Mouse (Mus musculus) mature B cell (primary cell): ENCODE results near the gene Naaa.

Experiments used
- in situ Hi-C: fragments of 300-500 bp; cut with MboI; formaldehyde crosslinking; loops from 2 replicates; pipeline ENCODE4 v1.14.3; 2019

Gene Naaa

DNA sequence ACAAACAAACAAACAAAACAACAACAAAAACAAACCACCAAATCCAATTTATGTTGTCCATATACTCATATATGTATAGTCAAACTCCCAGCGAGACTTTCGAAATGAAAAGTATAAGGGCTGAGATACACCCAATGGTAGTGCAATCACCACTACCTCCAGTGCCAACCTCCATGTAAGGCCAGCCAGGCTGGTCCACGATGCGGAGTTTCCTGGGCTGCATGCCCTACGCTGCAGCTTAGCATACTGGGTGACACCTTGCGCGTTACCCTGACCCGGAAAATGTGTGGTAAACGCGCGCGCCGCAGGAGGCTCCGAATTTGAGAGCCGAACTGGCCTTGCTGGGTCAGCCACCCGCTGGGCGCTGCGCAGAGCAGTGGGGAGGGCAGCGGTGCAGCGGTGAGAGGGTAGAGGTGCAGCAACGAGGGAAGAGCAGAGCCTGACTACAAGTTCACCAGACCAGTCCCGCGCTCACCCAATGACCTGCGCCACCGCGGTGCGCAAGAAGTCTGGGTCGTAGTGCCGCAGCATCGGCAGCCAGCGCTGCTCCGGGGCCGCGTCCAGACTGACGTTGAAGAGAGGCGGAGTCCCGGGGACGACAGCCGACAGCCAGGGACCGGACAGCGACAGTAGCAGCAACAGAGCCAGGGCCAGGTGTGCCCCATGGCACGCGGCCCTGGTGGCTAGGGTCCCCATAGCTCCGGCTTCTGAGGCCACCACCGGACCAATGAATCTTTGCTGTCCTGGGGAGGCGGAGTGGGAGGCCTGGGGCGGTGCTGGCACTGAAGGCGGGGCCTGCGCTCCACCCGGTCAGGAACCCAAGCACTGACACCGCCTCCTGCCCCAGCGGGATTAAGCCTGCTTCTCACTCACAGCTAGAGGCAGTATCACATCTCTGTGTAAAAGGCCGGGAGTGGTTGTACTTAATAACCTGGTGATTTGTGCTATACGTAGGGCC lies at the start of gene Naaa:
Gene Naaa, minus strand, starts transcription at position 734 of the 958 bp plus-strand sequence.
- in situ Hi-C loops, result no loop called here

DNA sequence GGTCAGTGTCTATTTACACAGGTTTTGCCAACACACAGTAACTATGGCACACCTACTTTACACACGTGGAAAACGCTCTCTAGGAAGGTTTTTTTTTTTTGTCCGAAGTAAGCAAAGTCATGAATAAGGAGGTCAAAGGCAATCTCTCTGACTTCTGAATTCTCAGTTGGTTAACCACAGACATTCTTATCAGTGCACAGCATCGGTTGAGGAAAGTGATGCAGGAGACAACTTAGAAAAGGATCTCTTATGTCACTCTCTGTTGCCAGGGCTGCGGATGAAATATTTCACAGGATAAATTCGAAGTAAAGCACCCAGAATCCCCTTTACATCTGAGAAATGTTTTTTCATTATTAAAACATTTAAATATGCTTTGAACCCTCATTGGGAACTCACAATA lies 49.4 kb upstream of the Naaa start:
- in situ Hi-C loops, result no loop called here

DNA sequence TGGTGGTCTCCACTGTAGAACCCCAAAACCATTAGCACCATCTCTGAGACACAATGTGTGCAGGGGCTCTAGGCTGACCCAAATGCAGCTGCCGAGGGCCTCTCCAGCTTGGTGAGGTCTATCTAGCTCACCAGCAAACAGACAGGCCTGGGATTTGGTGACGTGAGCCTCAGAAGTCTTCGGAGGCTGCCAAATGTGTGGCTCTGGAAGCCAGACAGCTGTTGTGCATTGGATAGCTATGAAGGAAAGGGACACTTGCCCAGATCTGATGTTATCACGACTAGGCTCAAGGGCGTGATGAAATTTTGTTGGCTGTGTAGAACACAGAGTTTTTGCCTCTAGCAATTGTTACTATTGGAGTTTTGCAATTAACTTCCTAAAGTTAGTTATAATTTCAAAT lies 45.3 kb upstream of the Naaa start:
- in situ Hi-C loops, result no loop called here

DNA sequence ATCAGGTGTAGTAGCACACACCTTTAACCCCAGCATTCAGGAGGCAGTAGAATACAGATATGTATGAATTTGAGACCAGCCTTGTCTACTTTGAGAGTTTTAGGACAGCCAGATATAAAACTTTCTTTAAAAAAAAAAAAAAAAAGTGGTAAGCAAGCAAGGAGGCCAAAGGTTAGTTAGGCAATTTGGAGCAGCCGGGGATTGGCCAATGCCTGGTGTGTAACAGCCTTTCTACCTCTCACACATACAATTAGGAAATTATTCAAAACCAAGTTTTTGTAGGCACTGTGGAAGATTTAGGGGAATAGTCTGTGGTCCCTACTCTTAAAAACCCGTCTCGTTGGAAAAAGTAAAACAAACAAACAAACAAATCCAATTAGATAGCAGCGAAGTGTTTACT lies 44.6 kb upstream of the Naaa start:
- in situ Hi-C loops, result no loop called here

DNA sequence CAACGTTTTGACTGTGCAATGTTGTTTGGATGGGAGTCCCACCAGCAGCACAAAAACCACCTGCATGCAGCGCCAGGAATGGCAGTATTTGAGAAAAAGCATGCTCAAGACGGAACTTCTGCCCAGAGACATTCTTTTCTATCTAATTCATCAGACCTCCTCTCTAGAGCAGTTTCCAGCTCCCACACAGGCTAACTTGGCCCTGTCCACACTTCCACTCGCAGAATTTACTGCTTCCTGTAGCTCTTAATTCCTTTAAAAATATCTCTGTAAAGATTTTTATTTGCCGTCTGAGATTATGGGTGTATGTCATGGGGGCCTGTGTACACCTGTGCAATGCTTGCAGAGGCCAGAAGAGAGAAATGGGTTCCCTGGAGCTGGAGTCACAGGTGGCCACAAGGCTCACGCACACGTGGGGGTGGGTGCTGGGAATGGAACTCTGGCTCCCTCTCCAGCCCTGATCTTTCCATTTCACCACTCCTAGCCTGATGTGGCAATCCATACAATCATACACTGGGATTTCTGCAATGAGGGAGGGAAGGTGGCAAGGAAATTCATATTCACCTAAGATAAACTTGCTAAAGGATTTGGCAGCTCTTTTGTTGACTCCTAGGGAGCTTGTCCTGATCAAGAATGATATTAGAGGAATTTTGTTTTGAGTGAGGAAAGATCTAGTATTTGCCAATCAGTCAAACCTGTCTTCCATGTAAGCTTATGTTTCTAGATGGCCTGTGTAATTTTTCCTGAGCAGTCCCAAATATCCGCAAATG lies 43.8 kb upstream of the Naaa start:
- in situ Hi-C loops, result no loop called here

DNA sequence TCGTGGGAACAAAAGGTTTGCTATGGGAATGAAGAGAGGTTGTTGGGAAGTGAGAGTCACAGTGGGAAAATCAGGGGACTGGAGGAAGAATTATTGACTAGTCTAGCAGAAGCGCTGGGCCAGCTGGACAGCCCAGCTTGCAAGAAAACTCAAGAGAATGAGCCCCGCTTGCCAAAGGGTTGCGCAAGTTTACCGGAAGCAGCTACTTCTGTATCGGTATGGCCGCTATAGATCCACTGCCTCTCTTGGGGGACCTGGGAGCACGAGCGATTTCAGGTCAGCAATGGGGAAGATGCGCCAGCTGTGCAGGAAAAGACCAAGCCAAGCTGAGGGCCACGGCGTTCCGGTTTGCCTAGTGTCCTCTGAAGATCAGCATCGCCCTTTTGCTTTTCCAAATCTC lies 40.6 kb upstream of the Naaa start:
- in situ Hi-C loops, result loop anchor here (5.0 kb wide), 1 partner anchor 59 kb away; no protein-coding TSS in a partner anchor

DNA sequence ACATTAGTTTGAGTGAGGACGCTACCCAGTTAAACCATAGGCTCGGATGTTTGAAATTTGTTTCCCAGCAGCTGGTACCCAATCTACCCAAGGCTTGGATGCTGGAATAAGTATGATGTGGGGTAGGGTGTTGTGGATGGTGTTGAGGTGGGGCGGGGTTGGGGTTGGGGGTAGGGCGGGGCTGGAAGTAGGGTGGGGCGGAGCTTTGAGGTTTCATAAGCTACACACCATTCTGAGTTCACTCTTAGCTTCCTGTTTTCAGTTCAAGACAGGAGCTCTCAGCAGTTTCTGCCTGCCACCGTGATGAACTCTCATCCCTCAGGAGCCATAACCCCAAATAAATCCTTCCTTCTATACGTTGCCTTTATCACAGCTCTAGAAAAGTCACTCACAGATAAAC lies 40.1 kb upstream of the Naaa start:
- in situ Hi-C loops, result loop anchor here (5.0 kb wide), 1 partner anchor 59 kb away; no protein-coding TSS in a partner anchor

DNA sequence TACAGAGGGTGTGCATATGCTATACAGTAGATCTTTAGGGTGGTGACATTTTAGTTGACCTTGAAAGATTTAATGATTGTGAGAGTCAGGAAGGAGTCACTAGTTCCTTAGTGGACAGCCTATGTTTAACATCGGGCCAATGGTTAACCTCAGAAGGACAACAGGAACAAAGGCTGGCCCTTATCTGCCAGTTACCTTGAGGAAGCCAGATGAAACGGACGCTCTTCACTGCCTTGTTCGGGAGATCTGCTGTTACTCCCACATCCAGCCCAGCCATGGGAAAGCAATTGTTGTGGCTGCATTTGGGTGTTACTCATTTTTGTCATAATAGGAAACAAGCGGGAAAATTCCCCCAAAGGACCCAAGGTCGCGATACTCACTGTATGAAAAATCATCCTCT lies 35.8 kb upstream of the Naaa start:
- in situ Hi-C loops, result no loop called here

DNA sequence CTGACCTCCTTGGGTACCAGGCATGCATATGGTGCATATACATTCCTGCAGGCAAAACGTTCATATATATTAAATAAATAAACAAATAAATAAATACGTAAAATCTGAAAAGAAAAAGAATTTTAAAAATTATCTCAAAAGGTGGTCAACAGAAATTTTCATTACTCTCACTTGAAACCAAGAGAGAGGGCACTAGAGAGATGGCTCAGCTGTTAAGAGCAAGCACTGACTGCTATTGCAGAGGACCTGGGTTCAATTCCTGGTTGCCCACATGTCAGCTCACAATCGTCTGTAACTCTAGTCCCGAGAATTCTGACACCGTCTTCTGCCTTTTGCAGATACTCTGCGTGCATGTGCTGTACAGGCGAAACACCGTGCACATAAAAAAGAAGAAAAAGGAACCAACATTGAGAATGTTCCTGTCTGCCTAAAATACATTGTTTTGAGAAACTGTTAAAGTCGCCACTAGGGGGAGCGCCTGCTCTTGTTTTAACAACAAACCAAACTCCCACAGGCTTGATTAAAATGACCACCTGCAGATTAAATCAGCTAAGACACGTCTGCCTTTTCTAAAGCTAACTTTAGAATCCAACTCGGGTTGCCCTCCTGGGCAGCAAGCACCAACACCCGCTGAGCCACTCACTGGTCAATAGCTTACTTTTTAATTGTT lies 34.2 kb upstream of the Naaa start:
- in situ Hi-C loops, result no loop called here

DNA sequence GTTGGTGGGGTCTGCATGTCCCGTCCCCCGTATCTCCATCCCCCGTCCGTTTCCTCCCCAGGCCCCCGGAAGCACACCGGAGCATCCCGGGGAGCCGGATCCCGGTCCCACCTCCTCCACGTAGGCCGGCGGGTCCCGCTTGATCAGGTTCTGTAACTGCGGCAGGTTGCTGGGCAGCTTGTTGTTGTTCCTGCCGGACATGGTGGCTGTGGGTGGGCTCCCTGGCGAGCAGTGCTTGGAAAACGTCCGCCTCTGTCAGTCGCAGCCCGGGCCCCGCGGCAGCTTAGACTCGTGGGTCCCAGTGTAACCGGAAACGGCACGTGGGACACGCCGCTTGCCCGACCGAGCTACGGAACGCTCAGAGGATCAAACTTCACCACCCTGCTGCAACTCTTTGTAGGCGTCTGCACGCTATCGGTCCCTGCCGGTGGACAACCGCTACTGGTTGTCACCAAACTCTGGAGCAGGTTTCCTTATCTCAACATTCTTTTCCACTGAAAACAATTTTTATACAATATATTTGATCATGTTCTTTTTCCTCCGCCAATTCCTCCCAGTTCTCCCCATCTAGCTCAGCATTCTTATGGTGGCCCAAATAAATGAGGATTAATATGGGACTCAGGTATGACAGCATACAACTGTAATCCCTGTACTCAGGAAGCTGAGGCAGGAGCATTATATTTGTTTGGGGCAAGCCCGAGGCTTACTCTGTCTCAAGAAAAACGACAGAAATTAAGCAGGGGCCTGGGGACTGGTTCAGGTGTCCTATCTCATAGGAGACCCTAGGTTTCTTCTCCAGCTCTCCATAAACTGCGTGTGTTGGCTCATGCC lies 31.9 kb upstream of the Naaa start, which contains the start of gene Sdad1:
Gene Sdad1, minus strand, starts transcription at position 799 of the 831 bp plus-strand sequence.
- in situ Hi-C loops, result no loop called here

DNA sequence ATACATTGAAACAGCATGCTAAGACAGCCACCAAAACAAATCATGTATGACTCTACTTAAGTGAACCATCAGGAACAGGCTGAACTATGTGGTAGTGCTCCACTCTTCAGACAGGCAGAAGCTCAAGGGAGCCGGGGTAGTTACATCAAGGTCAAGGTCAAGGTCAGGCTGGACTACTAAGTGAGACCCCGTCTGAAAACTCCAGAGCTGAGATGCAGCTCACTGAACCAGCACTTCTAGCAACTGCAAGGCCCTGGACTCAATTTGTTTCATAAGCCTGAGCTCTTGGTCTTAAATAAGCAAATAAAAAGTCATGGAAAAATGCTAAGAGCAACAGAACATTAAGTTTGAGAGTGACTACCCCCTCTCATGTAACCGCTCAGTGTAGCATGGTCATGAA lies 26.3 kb upstream of the Naaa start:
- in situ Hi-C loops, result no loop called here

DNA sequence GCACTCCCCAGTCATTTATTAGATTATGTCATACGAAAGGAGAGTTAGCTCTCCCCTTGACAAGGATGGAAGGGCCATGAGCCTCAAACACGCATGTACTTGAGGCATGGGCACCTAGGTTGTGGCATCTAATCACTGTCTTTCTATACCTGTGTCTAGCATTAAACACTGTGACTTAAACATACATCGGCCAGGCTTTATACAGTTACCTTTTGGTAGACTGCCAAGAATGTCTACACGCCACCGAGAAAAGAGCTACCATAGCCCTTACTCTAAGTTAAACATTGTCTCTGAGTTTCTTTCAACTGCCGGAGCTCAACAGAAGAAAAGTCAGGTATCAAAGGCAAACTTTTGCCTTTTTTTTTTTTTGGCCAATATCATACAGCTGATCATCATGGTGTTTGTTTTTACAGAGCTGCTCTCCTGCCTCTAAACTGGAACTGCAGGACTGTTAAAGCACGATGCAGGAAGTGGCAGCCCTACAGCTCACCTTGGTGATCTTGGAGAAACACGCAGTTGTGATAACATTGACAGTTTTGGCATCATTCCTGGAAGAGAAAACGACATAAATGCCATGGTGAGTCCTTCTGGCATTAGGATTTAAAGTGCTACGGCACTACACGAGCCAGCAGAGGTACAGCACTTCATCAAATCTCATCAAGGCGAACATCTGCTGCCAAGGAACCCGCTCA lies 24.3 kb upstream of the Naaa start:
- in situ Hi-C loops, result no loop called here

DNA sequence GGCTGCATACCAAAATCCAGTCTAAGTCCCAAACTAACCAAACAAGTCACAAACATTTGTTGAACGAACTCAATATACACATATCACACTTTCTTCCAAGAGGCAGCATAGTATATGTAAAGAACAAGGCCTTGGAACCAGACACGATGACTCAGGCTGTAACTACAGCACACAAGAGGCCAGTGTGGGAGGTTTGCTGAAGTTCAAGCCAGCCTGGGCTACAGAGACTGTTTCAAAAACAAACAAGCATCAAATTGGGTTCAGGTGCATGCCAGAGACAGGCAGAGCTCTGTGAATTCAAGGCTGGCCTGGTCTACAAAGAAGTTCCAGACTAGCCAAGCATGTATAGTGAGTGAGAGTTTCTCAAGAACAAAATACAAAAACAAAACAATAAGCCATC lies 16.6 kb upstream of the Naaa start:
- in situ Hi-C loops, result no loop called here

DNA sequence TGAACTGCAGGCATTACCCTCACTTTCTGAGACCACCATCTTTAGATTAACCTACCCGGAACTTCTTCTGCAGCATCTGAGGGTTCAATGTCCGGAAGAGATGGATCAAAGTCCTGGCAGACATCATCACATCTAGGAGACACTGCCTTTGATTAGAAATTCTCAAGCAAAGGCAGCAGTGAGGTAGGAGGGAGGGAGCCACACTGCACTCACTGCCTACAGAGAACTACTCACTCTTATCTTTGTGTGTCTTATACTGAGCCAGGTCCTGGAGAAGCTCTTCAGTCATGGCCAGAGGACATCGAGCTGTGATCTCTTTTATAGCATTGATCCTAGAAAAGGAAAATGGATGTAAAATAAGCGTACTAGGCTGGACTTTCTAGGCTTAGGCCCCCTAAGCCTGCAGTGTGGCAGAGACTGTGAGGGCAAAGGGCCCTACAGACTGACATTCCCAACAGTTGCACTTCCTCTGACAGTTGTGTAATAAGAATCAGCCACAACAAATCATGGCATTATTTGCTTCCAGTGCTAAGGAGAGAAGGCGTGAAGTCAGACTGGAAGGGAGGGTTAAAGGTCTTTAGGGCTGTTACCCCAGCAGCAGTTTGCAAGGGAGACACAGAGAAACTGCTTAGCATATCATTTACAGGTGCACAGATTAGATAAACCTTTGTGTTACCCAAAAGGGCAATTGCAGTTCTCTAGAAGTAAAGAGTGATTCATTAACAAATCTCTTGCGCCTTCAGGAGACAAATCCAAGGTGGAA lies 13.9 kb upstream of the Naaa start:
- in situ Hi-C loops, result no loop called here

DNA sequence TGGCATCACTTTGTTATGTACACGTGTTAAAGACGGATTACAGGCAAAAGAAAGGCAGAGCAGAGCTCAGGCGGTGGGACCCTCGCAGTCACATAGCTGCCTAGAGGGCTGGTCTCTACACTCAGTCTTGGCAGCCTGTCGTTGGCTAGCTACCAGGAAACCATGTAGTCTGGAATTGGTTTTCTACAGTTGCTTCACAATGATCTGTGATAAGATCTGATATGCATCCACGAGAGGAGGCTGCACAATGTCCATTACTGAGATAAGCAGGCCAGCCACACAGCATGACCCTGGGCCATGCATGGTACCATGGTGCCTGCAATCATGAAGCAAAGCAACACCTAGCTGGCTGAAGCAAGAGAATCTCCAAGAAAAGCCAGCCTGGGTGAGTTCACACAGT lies 9.9 kb upstream of the Naaa start:
- in situ Hi-C loops, result no loop called here

DNA sequence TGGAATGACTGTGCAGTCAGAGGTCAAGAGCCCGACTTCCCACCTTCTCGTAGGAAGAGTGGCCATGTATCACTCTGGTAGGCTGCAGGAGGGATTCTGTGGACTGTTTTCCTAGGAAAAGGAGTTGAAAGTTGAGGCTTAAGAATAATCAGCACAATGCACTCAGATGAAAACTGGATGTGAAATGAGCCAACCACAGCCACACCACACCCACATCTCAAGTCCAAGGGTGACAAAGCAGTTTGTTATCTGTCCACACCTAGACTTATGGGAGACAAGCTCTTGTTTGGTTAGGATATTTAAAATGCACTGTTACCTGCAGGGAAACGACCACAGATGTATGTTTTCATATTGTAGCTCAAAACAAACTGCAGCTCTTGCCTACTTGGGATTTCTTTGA lies 5.1 kb upstream of the Naaa start:
- in situ Hi-C loops, result no loop called here

DNA sequence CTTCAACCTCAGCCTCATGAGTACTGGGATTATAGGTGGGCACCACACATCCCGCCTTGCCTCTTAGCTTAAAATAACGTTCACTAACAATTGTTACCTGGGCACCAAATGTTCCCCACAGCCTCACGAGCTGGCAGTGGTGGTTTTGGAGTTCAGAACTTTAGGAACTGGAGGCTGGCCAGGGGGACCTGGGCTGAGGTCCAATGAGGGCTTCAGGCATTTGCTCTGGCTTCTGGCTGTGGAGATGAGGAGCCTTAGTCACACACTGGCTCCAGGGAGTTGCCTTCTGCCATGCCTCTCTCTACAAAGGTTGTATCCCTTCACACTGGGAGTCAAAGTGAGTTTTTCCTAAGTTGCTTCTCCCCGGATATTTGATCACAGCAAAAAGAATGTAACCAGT lies 4.6 kb upstream of the Naaa start:
- in situ Hi-C loops, result no loop called here

DNA sequence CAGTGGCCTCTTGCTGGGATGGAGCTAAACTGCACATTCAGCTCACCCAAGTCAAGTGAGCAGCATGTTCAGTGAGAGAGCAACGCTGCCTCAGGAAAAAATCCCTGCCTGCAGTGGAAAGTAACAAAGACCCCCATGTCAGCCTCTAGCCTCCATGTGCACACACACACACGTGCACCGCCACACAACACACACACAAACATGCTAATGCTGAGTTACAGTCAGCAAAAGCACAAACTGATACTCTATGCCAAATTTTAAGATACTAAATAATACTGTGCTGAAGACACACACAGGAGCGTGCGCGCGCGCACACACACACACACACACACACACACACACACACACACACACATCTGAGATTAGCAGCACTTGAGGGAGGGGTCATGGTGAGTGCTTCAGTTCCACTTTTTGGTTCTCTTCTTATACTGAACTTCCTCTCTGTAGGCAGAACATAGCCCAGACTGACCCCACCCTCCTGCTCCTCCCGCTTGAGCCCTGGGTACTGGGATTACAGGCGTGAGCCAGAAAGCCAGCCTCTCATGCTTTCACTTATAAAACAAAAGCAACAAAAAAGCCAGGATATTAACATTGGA lies 1.1 kb upstream of the Naaa start:
- in situ Hi-C loops, result no loop called here

DNA sequence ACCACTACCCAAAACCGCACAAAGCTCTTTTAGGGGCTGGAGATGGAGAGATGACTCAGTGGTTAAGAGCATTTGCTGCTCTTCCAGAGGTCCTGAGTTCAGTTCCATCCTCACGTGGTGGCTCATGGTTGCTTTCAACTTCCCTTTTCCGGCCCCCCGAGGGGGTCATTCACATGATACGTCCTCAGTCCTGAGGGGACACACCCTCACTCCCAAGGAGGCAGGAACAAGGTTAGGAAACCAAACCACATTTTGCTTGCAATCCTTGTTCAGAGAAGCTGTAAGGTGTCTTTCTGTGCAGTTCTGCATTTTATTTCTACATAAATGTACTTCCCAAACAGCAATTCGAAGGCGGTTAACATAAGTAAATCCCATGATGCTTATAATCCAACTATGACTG lies 7.5 kb downstream of the Naaa start:
- in situ Hi-C loops, result no loop called here
